Mouse (Mus musculus): ENCODE measurements around the gene Rxrb. TPM values are rescaled to one million over a fixed set of nuclear protein-coding genes. Genes with fewer than 3 reads are reported as not detected.

Gene Rxrb
- polyA plus RNA-seq, 1 experiment from 2014 or later: 16.4 TPM

- H3K4me2 ChIP-seq (ENCODE audit: low read length): no peak overlapping the region
- no peaks in the 10 kb centered on the region for H3K27me3 ChIP-seq (ENCODE audit: control insufficient read depth, insufficient read depth, low read length)
- no peak overlapping the region for H3K4me3 ChIP-seq (ENCODE audit: control insufficient read depth in 1 of 2, insufficient read depth in 1 of 2, low read depth in 1 of 2, low read length in 2 of 2)
- peaks cover 24% of the 10 kb centered on the region for H3K36me3 ChIP-seq (ENCODE audit: control insufficient read depth, insufficient read depth, low read length)
- peaks cover 4 to 19% of the 10 kb centered on the region in 2 experiments for H3K4me1 ChIP-seq (ENCODE audit: control insufficient read depth in 2 of 2, insufficient read depth in 2 of 2, low read length in 2 of 2)
- H3K9me3 ChIP-seq (ENCODE audit: control insufficient read depth, low read length): peaks cover 2% of the 10 kb centered on the region; the same call in 1 of the 2 replicates
- ATAC-seq (ENCODE audit: insufficient number of reproducible peaks, insufficient read depth, low FRiP score, low read depth): no peak
- no peak overlapping the region for H3K9ac ChIP-seq (ENCODE audit: low read length)
- WGBS: 93% methylated on average over 23 of the region's 23 CpGs
- H3K27ac ChIP-seq (replicated peaks in 1 of 2; ENCODE audit: control insufficient read depth in 1 of 2, insufficient read depth in 1 of 2, low read depth in 2 of 2, low read length in 2 of 2): no peak overlapping the region
Measured at GRCm38 (mm10) chr17:34021539-34022413, 9.8 kb upstream of the Rxrb start.

GRCm38 (mm10) chr17:34022414-34022783, 9.2 kb upstream of the Rxrb start:
- H3K4me1 ChIP-seq (ENCODE audit: control insufficient read depth in 2 of 2, insufficient read depth in 2 of 2, low read length in 2 of 2): peaks cover 9 to 25% of the 10 kb centered on the region in 2 experiments
- H3K9me3 ChIP-seq (ENCODE audit: control insufficient read depth, low read length): peaks cover 2% of the 10 kb centered on the region; the same call in 1 of the 2 replicates
- 84% methylated on average over 14 of the region's 14 CpGs for WGBS
- ATAC-seq (ENCODE audit: insufficient number of reproducible peaks, insufficient read depth, low FRiP score, low read depth): no peak
- H3K27ac ChIP-seq (replicated peaks in 1 of 2; ENCODE audit: control insufficient read depth in 1 of 2, insufficient read depth in 1 of 2, low read depth in 2 of 2, low read length in 2 of 2): no peak overlapping the region
- no peaks in the 10 kb centered on the region for H3K27me3 ChIP-seq (ENCODE audit: control insufficient read depth, insufficient read depth, low read length)
- H3K36me3 ChIP-seq (ENCODE audit: control insufficient read depth, insufficient read depth, low read length): peaks cover 24% of the 10 kb centered on the region
- no peak overlapping the region for H3K4me3 ChIP-seq (ENCODE audit: control insufficient read depth in 1 of 2, insufficient read depth in 1 of 2, low read depth in 1 of 2, low read length in 2 of 2)
- no peak overlapping the region for H3K9ac ChIP-seq (ENCODE audit: low read length)
- H3K4me2 ChIP-seq (ENCODE audit: low read length): no peak overlapping the region

- Histone ChIP-seq H3K27ac (replicated peaks in 1 of 2; ENCODE audit: control insufficient read depth in 1 of 2, insufficient read depth in 1 of 2, low read depth in 2 of 2, low read length in 2 of 2) (no peak overlapping the region), H3K36me3 (ENCODE audit: control insufficient read depth, insufficient read depth, low read length) (peaks cover 24% of the 10 kb centered on the region), H3K4me2 (ENCODE audit: low read length) (no peak overlapping the region), H3K27me3 (ENCODE audit: control insufficient read depth, insufficient read depth, low read length) (no peaks in the 10 kb centered on the region), H3K9me3 (ENCODE audit: control insufficient read depth, low read length) (peaks cover 2% of the 10 kb centered on the region; the same call in 1 of the 2 replicates), H3K4me3 (ENCODE audit: control insufficient read depth in 1 of 2, insufficient read depth in 1 of 2, low read depth in 1 of 2, low read length in 2 of 2) (no peak overlapping the region), H3K4me1 (ENCODE audit: control insufficient read depth in 2 of 2, insufficient read depth in 2 of 2, low read length in 2 of 2) (peaks cover 9 to 26% of the 10 kb centered on the region in 2 experiments), H3K9ac (ENCODE audit: low read length) (no peak overlapping the region)
- 94% methylated on average over 20 of the region's 20 CpGs for WGBS
- ATAC-seq (ENCODE audit: insufficient number of reproducible peaks, insufficient read depth, low FRiP score, low read depth): no peak
Measured at GRCm38 (mm10) chr17:34022987-34023386, 8.6 kb upstream of the Rxrb start.

- WGBS: 63% methylated on average over 9 of the region's 9 CpGs
- Histone ChIP-seq H3K9ac (ENCODE audit: low read length) (peak overlapping the region; percentile 91), H3K36me3 (ENCODE audit: control insufficient read depth, insufficient read depth, low read length) (peaks cover 30% of the 10 kb centered on the region), H3K27me3 (ENCODE audit: control insufficient read depth, insufficient read depth, low read length) (no peaks in the 10 kb centered on the region), H3K4me2 (ENCODE audit: low read length) (peak overlapping the region; percentile 95), H3K4me1 (ENCODE audit: control insufficient read depth in 2 of 2, insufficient read depth in 2 of 2, low read length in 2 of 2) (peaks cover 13 to 32% of the 10 kb centered on the region in 2 experiments), H3K27ac (replicated peaks in 1 of 2; ENCODE audit: control insufficient read depth in 1 of 2, insufficient read depth in 1 of 2, low read depth in 2 of 2, low read length in 2 of 2) (peak overlapping the region in 1 of 2 experiments; percentile 89; a peak in 1 of 4 replicates), H3K4me3 (ENCODE audit: control insufficient read depth in 1 of 2, insufficient read depth in 1 of 2, low read depth in 1 of 2, low read length in 2 of 2) (peak overlapping the region; percentile 80 to 88), H3K9me3 (ENCODE audit: control insufficient read depth, low read length) (peaks cover 2% of the 10 kb centered on the region; the same call in 1 of the 2 replicates)
- ATAC-seq (ENCODE audit: insufficient number of reproducible peaks, insufficient read depth, low FRiP score, low read depth): no peak
Measured at GRCm38 (mm10) chr17:34023678-34024077, 7.9 kb upstream of the Rxrb start.

GRCm38 (mm10) chr17:34024317-34024821, 7.2 kb upstream of the Rxrb start, which contains the start of gene Ring1:
TSS of gene Ring1 (minus strand) at chr17:34024680.
- Histone ChIP-seq H3K4me1 (ENCODE audit: control insufficient read depth in 2 of 2, insufficient read depth in 2 of 2, low read length in 2 of 2) (peaks cover 13 to 38% of the 10 kb centered on the region in 2 experiments), H3K4me3 (ENCODE audit: control insufficient read depth in 1 of 2, insufficient read depth in 1 of 2, low read depth in 1 of 2, low read length in 2 of 2) (peak within 1 kb of the TSS; percentile 80 to 88), H3K9me3 (ENCODE audit: control insufficient read depth, low read length) (peaks cover 2% of the 10 kb centered on the region; the same call in 1 of the 2 replicates), H3K9ac (ENCODE audit: low read length) (peak within 1 kb of the TSS; percentile 91), H3K4me2 (ENCODE audit: low read length) (peak within 1 kb of the TSS; percentile 95), H3K27me3 (ENCODE audit: control insufficient read depth, insufficient read depth, low read length) (no peaks in the 10 kb centered on the region), H3K27ac (replicated peaks in 1 of 2; ENCODE audit: control insufficient read depth in 1 of 2, insufficient read depth in 1 of 2, low read depth in 2 of 2, low read length in 2 of 2) (peak within 1 kb of the TSS; percentile 83 to 89), H3K36me3 (ENCODE audit: control insufficient read depth, insufficient read depth, low read length) (peaks cover 37% of the 10 kb centered on the region)
- peak; percentile 65 for ATAC-seq (ENCODE audit: insufficient number of reproducible peaks, insufficient read depth, low FRiP score, low read depth)
- under 1% methylated on average over 51 of the region's 58 CpGs for WGBS

GRCm38 (mm10) chr17:34024861-34025755, 6.5 kb upstream of the Rxrb start:
- Histone ChIP-seq H3K9me3 (ENCODE audit: control insufficient read depth, low read length) (no peaks in the 10 kb centered on the region), H3K27ac (replicated peaks in 1 of 2; ENCODE audit: control insufficient read depth in 1 of 2, insufficient read depth in 1 of 2, low read depth in 2 of 2, low read length in 2 of 2) (peak overlapping the region; percentile 83 to 89), H3K4me3 (ENCODE audit: control insufficient read depth in 1 of 2, insufficient read depth in 1 of 2, low read depth in 1 of 2, low read length in 2 of 2) (peak overlapping the region; percentile 80 to 88), H3K4me1 (ENCODE audit: control insufficient read depth in 2 of 2, insufficient read depth in 2 of 2, low read length in 2 of 2) (peaks cover 17 to 45% of the 10 kb centered on the region in 2 experiments), H3K4me2 (ENCODE audit: low read length) (peak overlapping the region; percentile 95), H3K36me3 (ENCODE audit: control insufficient read depth, insufficient read depth, low read length) (peaks cover 44% of the 10 kb centered on the region), H3K27me3 (ENCODE audit: control insufficient read depth, insufficient read depth, low read length) (no peaks in the 10 kb centered on the region), H3K9ac (ENCODE audit: low read length) (peak overlapping the region; percentile 91)
- peak; percentile 3 for ATAC-seq (ENCODE audit: insufficient number of reproducible peaks, insufficient read depth, low FRiP score, low read depth)
- 1% methylated on average over 54 of the region's 57 CpGs for WGBS

- peaks cover 23 to 52% of the 10 kb centered on the region in 2 experiments for H3K4me1 ChIP-seq (ENCODE audit: control insufficient read depth in 2 of 2, insufficient read depth in 2 of 2, low read length in 2 of 2)
- 18% methylated on average over 7 of the region's 7 CpGs for WGBS
- H3K36me3 ChIP-seq (ENCODE audit: control insufficient read depth, insufficient read depth, low read length): peaks cover 46% of the 10 kb centered on the region
- H3K4me2 ChIP-seq (ENCODE audit: low read length): peak overlapping the region; percentile 95
- H3K9me3 ChIP-seq (ENCODE audit: control insufficient read depth, low read length): no peaks in the 10 kb centered on the region
- no peak overlapping the region for H3K27ac ChIP-seq (replicated peaks in 1 of 2; ENCODE audit: control insufficient read depth in 1 of 2, insufficient read depth in 1 of 2, low read depth in 2 of 2, low read length in 2 of 2)
- ATAC-seq (ENCODE audit: insufficient number of reproducible peaks, insufficient read depth, low FRiP score, low read depth): no peak
- peak overlapping the region in 1 of 2 experiments; percentile 80; a peak in 1 of 4 replicates for H3K4me3 ChIP-seq (ENCODE audit: control insufficient read depth in 1 of 2, insufficient read depth in 1 of 2, low read depth in 1 of 2, low read length in 2 of 2)
- no peaks in the 10 kb centered on the region for H3K27me3 ChIP-seq (ENCODE audit: control insufficient read depth, insufficient read depth, low read length)
- 0 out of 2 replicates have a peak overlapping the region, but pooled peaks have one; percentile 8 for H3K9ac ChIP-seq (ENCODE audit: low read length)
Measured at GRCm38 (mm10) chr17:34025756-34026151, 5.9 kb upstream of the Rxrb start.

Measured in heart, embryonic 14.5 days (tissue).